Mouse (Mus musculus) CD4-positive, CD25-positive, alpha-beta regulatory T cell, adult 4 months (primary cell): ENCODE data around the gene Trim14. TPM values are rescaled to one million over a fixed set of nuclear protein-coding genes. Genes with fewer than 3 reads are reported as not detected.

Experiments
- ATAC-seq: one replicate; pipeline ENCODE4 v1.8.0; 2017
- polyA plus RNA-seq, 2 experiments: library from polyadenylated mRNA; unstranded; fragments of 100-300 nt; shearing (Covaris generic); gene quantifications; one replicate each; pipeline ENCODE4 v1.2.1; 2017

Gene Trim14
- polyA plus RNA-seq, 2 experiments from 2014 or later = 33.2 to 35.8 TPM

DNA sequence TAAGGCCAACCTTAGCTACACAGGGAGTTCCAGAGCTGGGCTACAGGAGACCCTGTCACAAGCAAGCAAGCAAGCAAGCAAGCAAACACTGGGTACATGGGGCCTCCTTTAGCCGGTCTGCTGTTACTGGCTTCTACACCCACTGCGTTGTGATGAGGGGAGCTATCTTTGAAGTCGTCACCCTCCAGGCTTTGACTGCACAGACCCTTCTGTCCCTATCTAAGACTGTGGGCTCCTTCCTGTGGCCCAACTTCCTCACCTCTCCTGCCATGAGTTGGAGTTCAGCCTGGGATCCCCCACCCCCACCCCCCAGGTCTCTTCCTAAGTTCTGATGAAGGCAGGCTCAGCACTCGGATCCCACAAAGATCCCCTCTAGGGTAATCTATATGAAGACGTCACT is 26.1 kb upstream of the Trim14 start:
- no peak for ATAC-seq

DNA sequence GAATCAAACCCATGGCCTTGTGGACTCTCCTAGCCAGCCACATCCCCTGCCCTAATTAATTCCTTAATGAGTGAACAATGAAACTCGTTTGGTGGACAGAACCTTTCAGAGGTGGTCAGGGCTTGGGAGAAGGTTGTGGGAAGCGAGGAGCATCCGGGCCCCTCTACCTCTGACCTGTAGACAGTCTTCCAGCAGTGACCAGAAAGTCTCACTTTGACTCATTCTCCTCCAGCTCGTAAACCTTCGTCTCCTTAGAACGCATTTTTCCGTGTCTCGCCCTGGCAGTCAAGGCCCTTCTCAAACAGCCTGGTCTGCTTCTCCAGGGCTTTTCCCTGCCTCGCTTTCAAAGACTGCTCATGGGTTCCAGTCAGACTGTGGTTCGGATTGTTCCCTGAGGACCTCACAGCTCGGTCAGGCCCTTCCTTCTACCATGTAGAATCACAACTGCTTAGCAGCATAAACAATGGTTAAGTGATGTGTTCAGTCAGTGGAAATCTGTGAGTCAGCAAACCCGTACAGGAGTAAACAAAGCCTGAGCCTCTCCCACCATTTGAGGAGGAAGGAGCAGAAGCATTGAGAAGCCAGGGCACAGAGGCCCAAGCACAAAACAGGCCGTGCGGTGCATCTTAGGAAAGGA is 24.2 kb upstream of the Trim14 start:
- ATAC-seq = peak; percentile 28

DNA sequence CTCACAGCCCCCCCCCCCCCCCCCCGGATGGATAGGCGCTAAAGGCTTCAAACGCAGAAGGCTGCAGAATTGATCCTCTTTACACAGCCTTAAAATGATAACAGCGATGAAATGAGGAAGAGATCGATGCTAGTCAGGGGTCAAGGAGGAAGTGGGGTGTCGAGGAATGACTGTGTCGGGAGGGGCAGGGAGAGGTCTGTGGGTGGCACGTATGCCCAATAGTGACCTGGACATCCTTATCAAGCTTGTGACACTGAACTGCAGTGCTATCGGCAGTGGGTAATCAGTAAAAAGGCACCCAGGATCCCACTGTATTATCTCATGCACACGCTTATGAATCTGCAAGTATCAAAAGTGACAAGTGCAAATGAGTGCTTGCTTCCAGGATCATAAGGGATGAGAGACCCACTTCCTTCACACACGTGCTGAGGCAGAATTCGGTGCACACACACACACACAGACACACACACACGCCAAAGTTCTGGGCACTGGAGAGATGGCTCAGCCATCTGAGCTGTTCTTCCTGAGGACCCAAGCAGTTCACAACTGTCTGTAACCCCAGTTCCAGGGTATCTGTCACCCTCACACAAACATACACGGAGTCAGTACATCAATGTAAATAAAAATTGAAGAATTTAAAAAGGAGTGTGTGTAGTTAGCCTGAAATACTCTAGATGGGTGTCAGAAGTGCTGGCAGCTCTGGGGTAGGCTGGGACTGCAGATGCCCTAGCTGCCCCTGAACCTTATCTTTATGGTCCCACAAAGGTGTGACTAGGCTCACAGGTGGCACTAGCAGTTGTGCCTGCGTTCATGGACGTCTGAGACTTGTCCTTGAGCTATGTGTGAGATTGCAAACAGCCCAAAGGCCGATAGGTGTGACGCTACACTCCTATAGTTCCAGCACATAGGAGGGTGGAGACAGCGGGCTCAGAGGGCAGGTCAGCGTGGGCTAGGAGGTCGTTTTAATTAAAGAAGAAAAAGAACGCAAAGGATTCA is 23.0 kb upstream of the Trim14 start:
- no peak for ATAC-seq

DNA sequence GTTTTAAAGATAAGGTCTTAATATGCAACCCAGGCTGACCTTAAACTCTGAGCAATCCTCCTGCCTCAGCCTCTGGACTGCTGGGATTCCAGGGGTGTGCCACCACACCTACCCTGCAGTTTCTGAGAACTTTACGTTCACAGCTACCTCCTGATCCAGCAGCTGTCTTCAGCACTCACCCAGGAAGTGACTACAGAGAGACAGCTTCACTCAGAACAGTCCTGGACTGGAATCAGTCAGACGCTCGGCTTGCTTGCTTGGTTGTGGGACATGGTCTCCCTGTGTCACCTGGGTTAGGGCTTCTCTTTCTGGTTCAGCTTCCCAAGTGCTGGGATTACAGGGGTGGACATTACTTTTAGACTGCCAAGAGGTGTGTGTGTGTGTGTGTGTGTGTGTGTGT is 21.0 kb upstream of the Trim14 start:
- ATAC-seq = peak; percentile 63

DNA sequence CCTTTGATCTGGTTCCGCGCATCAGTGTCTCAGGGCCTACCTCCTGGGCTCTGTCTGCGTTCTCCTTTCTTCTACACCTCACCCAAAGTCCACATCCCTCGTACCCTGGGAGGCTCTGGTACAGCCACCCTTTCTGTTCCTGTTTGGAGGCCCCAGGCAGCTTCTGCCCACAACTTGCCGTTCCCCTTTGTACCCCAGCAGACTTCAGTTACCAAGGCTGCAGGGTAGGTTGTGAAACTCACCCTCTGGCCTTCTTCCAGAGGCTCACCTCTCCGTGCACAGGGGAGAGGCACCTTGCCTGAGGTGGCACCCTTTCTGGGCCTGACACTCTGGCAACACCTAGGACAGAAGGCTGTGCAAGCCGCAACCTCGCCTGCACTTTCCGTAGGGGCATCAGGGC is 19.8 kb upstream of the Trim14 start:
- no peak for ATAC-seq

DNA sequence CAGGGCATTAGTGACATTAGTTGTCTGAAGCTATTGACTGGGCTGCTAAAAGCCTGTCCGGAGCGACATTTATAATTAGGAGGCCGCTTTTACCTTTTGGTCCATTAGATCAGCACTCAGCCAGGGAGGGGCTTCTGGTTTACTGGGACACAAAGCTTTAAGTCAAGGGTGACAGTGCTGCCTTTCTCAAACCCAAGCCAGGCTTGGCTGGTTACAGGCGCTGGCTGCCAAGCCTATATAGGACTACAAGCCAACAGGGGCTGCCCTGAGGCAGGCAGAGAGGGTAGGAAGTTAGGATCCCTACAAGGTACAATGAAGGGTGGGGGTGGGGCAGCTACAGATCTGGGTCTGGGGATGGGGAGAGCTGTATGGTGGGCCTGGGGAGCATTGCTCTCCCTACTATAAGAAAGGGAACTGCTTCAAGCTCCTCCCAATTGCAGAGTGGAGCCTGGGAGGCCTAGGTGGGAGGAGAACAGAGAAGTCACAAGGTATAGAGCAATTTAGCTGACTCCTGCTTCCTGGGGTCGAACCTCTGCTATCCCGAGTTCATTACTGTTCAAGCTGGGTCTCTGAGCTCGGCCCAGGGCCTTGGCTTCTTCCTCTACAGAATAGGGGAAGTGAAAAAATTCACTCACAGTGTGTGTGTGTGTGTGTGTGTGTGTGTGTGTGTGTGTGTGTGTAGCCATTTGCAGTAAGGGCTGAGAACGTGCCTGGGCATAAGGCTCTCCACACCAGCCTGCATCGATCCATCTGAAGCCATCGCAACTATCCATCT is 18.5 kb upstream of the Trim14 start:
- ATAC-seq = no peak

DNA sequence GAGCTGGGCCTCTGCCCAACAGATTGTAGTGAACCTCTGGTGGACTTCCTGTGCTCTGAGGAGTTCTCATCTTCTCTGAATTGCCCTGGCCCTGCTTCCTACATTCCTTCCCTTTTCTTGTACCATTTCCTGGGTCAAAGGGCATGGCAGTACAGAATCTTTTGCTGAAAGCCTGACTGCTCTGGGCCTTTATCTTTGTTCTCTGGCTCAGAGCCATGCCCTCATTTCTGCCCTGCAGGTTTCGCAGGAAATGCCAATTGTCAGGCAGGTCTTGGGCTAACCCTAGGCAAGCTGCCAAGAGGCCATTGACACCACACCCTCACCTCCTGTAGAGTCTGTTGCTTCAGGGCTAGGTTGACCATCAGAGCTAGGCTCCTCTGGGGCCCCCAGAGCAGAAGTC is 17.9 kb upstream of the Trim14 start:
- ATAC-seq = peak; percentile 20

DNA sequence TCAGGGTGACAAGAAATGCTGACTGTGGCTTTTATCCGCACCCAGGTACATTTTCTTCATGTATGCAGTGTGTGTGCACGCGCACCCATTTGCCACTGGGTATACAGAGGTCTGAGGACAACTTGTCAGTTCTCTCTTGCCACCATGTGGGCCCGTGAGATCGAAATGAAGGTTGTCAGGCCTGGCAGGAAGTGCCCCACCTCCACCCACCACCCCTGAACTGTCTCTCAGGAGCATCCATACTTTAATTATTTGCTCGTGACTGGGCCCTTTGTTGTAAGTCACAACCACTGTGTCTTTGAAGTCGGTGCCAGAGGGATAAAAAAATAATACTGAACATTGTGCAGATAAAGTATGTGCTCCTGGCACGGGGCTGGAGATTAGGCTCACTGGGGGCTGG is 14.5 kb upstream of the Trim14 start:
- peak; percentile 67 for ATAC-seq

DNA sequence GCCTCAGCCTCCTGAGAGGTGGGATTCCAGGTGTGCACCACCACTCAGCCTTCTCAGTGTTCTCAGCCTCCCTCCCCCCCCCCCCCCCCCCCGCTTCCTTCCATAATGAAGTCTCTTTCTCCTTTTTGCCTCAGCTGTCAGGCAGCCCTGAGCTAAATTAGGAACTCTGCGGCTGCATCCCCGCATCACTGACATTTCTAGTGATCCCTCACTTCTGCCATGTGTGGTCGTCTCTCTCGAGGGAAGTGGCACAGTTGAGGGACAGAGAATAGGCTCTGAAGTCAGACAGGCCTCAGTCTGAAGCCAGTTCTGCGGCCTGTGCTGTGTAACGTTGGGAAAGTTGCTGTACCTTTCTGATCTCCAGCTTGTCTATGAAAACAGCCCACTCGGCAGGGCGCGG is 14.0 kb upstream of the Trim14 start:
- ATAC-seq = no peak

DNA sequence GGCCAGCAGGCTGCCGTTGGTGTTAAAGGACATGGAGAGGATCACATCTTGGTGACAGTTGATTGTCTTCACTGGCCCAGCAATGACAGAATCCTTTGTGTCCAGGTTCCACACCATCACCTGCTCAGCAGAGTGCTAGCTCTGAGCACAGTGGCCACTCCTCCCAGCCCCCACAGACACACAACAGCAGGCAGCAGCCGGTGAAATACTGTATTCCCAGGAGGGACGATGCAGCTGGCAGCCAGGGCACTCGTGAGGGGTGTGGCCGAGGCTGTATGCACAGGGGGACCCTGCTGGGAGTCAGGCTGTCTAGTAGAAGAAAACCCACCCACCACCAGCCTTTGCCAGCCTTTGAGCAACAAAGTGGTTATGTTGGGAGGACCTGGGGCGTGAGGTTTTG is 10.8 kb upstream of the Trim14 start:
- no peak for ATAC-seq

DNA sequence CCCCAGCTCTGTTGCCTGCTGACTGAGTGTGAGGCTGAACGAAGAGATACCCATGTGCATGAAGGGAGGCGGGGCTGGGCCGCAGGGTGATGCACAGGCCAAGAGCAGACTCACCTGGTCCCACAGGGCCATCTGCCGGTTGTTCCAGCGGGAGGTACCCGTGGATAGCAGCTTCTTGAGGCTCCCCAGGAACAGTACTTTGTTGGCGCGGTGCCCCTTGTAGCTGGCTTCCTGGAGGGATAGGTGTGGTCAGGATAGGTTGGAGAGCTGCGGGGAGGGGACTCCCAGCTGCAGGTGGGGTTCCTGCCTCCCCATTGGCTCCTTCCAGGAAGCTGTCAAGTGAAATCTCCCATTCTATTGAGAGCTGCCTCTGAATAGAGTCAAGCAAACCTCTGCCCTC is 9.6 kb upstream of the Trim14 start:
- ATAC-seq = no peak

DNA sequence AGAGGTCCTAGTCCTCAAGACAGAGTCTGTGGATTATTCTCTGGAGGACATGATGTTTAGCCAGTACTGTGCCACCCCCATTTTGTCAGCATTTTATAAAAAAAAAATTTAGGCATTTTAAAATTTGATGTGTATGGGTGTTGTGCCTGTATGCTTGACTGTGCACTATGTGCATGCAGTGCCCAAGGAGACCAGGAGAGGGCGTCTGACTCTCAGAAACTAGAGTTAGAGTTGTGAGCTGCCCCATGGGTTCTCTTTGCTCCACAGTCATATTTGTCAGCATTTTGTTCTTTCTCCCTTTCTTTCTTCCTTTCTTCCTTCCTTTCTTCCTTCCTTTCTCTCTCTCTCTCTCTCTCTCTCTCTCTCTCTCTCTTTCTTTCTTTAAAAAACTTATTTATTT is 8.4 kb upstream of the Trim14 start:
- peak; percentile 73 for ATAC-seq

DNA sequence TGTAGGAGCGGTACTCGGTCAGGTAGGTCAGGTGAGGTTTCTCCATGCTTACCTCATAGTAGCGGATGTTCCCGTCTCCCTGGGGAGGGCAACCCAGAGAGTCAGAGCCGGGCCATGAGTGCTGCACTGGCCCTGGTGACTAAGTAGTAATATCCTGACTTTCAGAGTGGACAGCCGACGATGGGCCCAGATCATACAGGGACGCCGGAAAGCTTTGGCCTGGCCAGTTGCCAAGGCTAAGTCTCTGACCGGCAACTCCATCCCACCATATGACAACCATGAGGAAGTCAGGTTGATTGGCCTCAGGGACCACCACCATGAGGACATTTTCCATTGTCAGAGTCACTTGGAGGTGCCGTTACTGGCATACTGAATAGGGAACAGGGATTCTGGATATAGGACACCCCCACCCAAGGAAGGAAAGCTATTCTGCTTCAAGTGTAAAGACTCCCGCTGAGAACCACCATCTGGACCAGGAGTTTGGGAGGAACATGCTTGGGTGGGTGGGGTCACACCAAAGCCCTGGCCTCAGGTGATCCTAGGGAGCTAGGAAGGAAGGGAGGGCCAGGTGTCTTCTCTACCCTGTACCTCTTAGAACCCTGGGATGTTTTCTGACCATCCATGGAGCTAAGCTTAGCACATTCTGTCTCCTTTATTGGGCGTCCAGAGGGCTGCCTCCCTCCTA is 7.6 kb upstream of the Trim14 start:
- no peak for ATAC-seq

DNA sequence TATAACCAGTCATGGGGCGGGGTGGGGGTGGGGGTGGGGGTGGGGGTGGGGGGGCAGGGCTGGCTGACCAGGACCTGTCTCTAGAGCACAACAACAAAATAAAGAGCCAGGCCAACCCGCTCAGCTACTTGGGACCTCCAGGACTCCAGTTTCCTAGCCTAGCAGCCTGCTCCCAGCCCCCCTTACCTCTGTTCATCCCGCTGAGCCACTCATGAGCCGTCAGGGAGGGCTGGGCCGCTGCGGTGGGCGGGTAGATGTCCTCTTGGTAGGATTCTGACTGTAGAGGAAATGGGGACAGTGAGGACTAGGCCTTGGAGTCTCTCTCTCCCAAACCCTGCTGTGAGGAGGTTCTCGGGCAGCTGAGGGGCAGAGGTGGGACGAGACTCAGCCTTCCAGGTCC is 5.8 kb upstream of the Trim14 start:
- no peak for ATAC-seq

DNA sequence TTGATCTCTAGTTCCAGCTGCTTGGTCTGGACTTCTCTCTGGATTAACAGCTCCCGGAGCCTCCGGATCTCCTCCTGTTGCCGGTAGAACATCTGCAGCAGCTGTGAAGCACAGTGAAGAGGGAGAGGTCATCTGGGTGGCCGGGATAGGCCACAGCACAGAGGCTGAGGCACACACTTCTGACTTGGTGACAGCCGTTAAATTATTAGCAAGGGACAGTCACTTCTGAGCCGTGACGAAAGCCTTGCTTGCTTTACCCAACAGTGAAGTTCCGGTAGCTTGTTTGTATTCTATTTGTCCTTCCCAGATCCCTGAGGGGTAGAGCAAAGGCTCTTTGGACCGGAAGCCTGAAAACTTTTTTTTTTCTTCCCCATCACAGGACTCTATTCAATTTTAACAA is 3.2 kb upstream of the Trim14 start:
- no peak for ATAC-seq

DNA sequence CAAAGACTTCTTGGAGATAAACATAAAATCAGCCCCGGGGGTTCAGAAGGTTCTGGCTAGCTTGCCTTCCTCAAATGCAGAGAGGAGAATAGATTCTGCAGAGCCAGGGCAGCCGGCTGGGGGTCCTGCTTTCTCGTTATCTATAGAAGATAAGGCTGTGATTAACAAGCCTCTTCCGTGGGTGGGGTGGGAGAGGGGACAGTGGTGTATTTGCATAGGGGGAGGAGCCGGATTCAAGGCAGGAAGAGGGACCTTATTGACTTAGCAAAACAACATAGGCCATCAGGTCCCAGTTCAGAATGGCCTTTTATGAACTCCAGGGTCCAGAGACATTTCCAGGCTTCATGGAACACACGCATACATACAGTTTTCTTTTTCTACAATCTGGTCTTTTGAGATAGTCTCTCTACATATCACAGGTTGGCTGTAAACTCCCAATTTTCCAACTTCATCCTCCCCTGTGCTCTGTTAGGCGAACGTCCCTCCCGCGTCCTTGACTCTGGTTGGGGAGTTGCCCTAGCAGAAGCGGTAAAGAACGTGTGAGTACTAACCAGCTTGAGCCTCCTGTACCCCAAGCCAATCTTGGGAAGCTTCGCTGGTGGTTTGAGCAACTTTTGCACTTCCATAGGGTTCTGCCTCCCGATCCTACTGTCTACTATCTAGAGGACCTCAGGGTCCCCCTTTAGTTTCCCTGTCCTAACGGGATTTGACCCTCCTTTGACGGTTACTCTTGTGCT is 679 bp downstream of the Trim14 start:
- ATAC-seq = peak; percentile 65

DNA sequence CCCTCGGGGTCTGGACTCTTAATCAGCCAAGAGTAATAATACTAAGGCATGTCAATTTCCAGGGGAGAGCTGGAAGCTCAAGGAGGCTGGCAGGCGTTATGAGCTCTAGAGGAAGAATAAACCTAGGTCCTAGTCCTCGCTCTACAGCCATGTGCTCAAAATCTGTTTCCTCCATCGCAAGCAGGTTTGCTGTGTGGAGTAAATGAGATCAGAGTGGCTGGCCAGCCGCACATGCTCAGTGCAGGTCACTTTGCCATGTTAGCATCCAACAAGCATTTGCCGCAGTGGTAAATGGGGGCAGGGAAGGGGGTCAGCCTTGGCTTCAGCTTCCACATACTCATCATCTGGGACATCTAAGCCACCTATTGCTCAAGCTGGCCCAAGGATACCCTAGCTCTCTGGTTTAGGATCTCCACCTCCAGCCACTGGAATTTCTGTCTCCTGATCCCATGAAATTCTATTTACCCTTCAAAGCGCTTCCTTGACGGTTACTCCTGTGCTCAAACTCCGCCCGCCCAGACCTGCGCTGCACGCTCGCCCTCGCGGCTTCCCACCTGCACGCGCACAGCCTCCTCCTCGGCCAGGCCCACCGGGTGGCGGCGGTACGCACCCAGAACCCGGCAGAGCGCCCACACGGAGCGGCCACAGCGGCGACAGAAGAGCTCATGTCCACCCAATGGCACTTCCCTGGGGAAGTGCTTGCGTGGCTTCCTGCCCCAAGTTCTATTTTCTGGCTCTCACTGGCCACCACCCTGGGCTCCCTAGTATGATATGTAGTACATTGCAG is 1.8 kb downstream of the Trim14 start:
- ATAC-seq = no peak

DNA sequence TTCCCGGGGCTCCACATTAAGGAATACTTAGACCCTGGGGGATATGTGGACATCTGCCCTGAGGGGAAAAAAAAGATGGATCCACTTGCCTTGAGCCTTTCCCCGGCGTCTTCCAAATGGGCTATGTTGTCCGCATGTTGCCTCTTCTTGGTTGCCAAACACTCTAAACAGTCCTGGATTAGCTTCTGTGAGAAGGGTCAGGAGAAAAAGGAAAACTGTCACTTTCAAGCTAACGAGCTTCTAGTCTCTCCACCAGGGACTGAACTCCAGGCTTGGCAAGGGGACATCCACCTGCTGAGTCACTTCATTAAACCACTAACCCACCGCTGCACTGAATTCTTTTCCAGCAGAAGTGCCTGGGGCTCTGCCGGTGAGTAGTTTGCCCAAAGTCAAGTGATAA is 3.0 kb downstream of the Trim14 start:
- no peak for ATAC-seq

DNA sequence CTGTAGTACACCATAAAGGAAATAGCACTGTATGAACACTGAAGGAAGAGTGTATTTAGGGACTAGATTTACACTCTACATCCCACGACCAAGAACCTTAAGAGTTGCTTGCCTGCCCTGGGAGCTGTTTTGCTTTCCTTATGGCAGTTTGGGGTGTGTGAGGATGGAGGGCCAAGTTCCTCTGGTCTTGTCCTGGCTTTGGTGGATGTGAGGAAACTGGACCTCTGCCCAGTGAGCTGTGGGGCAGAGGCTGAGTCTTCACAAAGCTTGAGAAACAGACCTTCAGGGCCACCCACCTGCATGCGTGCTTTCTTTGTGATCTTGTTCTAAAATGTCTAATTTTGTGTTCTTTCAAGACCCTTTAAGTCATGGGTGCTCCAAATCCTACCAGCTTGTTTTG is 3.4 kb downstream of the Trim14 start:
- ATAC-seq = no peak

DNA sequence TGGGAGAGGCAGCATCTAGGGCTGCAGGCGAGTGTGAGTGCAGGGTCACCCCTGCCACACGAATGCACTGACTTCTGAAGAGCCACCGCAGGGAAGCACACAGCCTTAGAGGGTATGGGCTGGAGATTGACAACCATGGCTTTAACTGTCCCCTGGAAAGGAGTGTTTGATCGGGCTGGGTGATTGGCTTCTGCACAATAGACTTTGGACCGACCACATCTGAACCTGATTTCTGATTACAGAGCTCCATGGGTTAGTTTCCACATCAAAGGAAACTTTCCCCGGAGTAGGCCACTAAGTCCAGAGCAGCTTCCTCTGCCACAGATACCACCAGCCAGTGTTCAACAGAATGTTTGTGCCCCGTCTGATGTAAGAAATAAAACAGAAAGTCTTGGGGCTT is 6.2 kb downstream of the Trim14 start:
- ATAC-seq = no peak

DNA sequence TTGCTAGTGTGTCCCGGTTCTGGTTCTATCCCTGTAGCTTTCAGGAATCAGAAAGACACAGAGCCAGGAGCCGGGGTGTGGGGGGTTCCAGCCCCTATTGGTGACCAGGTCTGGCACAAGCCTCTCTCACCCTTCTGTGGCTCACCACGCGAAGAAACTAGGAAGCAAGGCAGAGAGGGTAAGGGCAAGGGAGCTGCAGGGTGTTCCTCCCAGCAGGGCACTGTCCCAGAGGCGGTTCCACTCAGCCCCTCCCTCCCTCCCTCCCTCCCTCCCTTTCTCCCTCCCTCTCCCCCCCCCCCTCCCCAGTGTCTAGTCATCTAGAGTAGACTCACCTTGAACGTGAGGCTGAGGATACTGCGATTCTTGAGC is 8.4 kb downstream of the Trim14 start:
- peak; percentile 38 for ATAC-seq
